Mouse (Mus musculus) bone marrow, adult 2 months (tissue): ENCODE measurements around the gene Mrps18b. TPM values are rescaled to one million over a fixed set of nuclear protein-coding genes. Genes with fewer than 3 reads are reported as not detected.
"Not testable (repeated sequence)": the region's sequence is repeated elsewhere in the genome, so short reads cannot be mapped to it uniquely, and the experiment has no call there.

Experiments
- H3K27ac ChIP-seq: fragments of 200-500 bp; 2 replicates; pipeline ENCODE4 v1.5.1; 2012; ENCODE audit warnings: low read depth, mild to moderate bottlenecking, control low read depth, inconsistent platforms, low read length; ENCODE audit not compliant: control insufficient read depth, poor library complexity, insufficient read depth
- H3K4me1 ChIP-seq: fragments of 200-500 bp; 2 replicates; pipeline ENCODE4 v1.6.1; 2011; ENCODE audit warnings: low read length; ENCODE audit not compliant: control insufficient read depth, insufficient read depth
- H3K4me3 ChIP-seq: fragments of 200-500 bp; replicated peaks from 2 replicates; pipeline ENCODE3; 2011; ENCODE audit warnings: mild to moderate bottlenecking, low read depth, low read length, control low read depth; ENCODE audit not compliant: control insufficient read depth
- CTCF ChIP-seq: fragments of 200-500 bp; IDR thresholded peaks from 2 replicates; pipeline ENCODE4 v1.5.1; 2011; ENCODE audit warnings: low read length, control low read depth; ENCODE audit not compliant: control insufficient read depth, insufficient read depth
- POLR2A ChIP-seq: fragments of 200-500 bp; IDR thresholded peaks from 2 replicates; pipeline ENCODE4 v1.6.1; 2011; ENCODE audit warnings: low read depth, mild to moderate bottlenecking, control low read depth, low read length, borderline replicate concordance; ENCODE audit not compliant: control insufficient read depth
- WGBS: fragments of 180-500 bp; shearing (Covaris S2); methylation state at CpG from one replicate; pipeline ENCODE4 v1.1.7; 2018; 5-methylcytosine and 5-hydroxymethylcytosine counted together
- polyA plus RNA-seq: library from polyadenylated mRNA; stranded (reverse); fragments of >200 nt; gene quantifications from 2 replicates; pipeline ENCODE4 v1.2.4, GENCODE M21; 2011; ENCODE audit warnings: low replicate concordance; ENCODE audit not compliant: missing spikeins, insufficient read depth, insufficient read length

Gene Mrps18b
- 43.2 and 65.2 TPM in 2 replicates for polyA plus RNA-seq

GRCm38 (mm10) chr17:35916297-35917142 is at the start of gene Mrps18b, which contains the start of gene Ppp1r10:
TSS of gene Mrps18b (minus strand) at chr17:35916389.
TSS of gene Ppp1r10 (plus strand) at chr17:35916434.
- Histone ChIP-seq H3K4me1 (peaks cover 1% of the 10 kb centered on the region; the same call in 1 of the 2 replicates), H3K27ac (peak within 1 kb of the TSS; percentile 91), H3K4me3 (peak within 1 kb of the TSS; percentile 95)
- TF ChIP-seq POLR2A, result peak; percentile 98
- TF ChIP-seq CTCF, result peak; percentile 49; the same call in 1 of the 2 replicates
- WGBS, result 1% methylated on average over 83 of the region's 83 CpGs

GRCm38 (mm10) chr17:35963279-35963678 is 47.1 kb upstream of the Mrps18b start:
- Histone ChIP-seq H3K4me1 (no peaks in the 10 kb centered on the region), H3K27ac (no peak overlapping the region), H3K4me3 (no peak overlapping the region)
- TF ChIP-seq POLR2A (no peak), CTCF (no peak)
- 90% methylated on average over 10 of the region's 10 CpGs for WGBS

- no peaks in the 10 kb centered on the region for H3K4me1 ChIP-seq
- no peak overlapping the region for H3K27ac ChIP-seq
- H3K4me3 ChIP-seq, result no peak overlapping the region
- no peak for TF ChIP-seq CTCF
- no peak for TF ChIP-seq POLR2A
- WGBS, result 92% methylated on average over 15 of the region's 15 CpGs
Observed at GRCm38 (mm10) chr17:35958533-35959223, 42.5 kb upstream of the Mrps18b start.

GRCm38 (mm10) chr17:35954665-35955064 is 38.5 kb upstream of the Mrps18b start:
- H3K4me1 ChIP-seq, result no peaks in the 10 kb centered on the region
- no peak for TF ChIP-seq POLR2A
- no peak for TF ChIP-seq CTCF
- H3K4me3 ChIP-seq, result no peak overlapping the region
- WGBS, result 83% methylated on average over 8 of the region's 8 CpGs
- no peak overlapping the region for H3K27ac ChIP-seq

GRCm38 (mm10) chr17:35952559-35952958 is 36.4 kb upstream of the Mrps18b start:
- H3K27ac ChIP-seq, H3K4me3 ChIP-seq, H3K4me1 ChIP-seq: not testable (repeated sequence)
- WGBS, result 73% methylated on average over 3 of the region's 3 CpGs

- H3K4me1 ChIP-seq, H3K27ac ChIP-seq, H3K4me3 ChIP-seq: not testable (repeated sequence)
Observed at GRCm38 (mm10) chr17:35950946-35951345, 34.8 kb upstream of the Mrps18b start.

- no peaks in the 10 kb centered on the region for H3K4me1 ChIP-seq
- no peak overlapping the region for H3K4me3 ChIP-seq
- no peak overlapping the region for H3K27ac ChIP-seq
- TF ChIP-seq CTCF, result no peak
- no peak for TF ChIP-seq POLR2A
- WGBS, result 79% methylated on average over 1 of the region's 1 CpGs
Observed at GRCm38 (mm10) chr17:35939941-35940340, 23.8 kb upstream of the Mrps18b start.

GRCm38 (mm10) chr17:35939108-35939507 is 22.9 kb upstream of the Mrps18b start:
- no peak for TF ChIP-seq POLR2A
- TF ChIP-seq CTCF, result no peak
- WGBS, result 79% methylated on average over 2 of the region's 2 CpGs
- no peaks in the 10 kb centered on the region for H3K4me1 ChIP-seq

More at GRCm38 (mm10) chr17:35939108-35939507, 22.9 kb upstream of the Mrps18b start:
- Histone ChIP-seq H3K27ac (no peak overlapping the region), H3K4me3 (no peak overlapping the region)
